Mouse (Mus musculus) 416B (cell line): ENCODE data around the gene Gm21256.
"Not testable (repeated sequence)": the region's sequence is repeated elsewhere in the genome, so short reads cannot be mapped to it uniquely, and the experiment has no call there.

Source experiments
- DNase-seq: peaks from one replicate; pipeline ENCODE4 v3.0.0; 2011; ENCODE audit warnings: low read depth

Gm21256 gene

DNA sequence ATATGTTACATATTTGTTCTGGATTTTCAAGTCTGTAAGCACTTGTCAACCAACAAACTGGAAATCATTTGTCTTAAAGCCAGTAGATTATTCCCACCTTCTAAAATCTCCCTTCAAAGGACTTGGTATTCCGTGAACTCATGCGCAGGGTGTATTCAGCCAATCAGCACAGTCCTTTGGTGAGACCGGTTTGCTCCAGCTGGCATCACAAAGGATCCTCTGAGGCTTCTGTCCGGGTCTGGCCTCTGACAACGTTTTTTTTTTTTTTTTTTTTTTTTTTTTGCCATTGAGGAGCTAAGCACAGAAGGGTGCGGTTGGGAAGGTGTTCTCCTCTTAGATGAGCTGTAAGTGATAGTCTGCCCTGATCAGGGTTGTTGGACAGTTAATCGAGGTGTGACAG is at the start of gene Gm21256:
Gene Gm21256, plus strand, starts transcription at position 301 of the 400 bp plus-strand sequence.
- not testable (repeated sequence) for DNase-seq
